Mouse (Mus musculus) fat pad, adult 2 months (tissue): Measurements from ENCODE around the gene Sel1l3.

Source experiments
- DNase-seq: peaks from one replicate; pipeline ENCODE4 v3.0.0-alpha.2; 2011; ENCODE audit warnings: low read depth, low spot score; ENCODE audit errors: extremely low read depth

Gene Sel1l3

GRCm38 (mm10) chr5:53146684-53147061, 67.1 kb downstream of the Sel1l3 start:
- DNase-seq = no peak

- no peak for DNase-seq
These were observed 67.6 kb downstream of the Sel1l3 start for GRCm38 (mm10) chr5:53146049-53146683.

- no peak for DNase-seq
These were observed 71.1 kb downstream of the Sel1l3 start for GRCm38 (mm10) chr5:53142587-53142986.

- DNase-seq = no peak
These were observed 73.4 kb downstream of the Sel1l3 start for GRCm38 (mm10) chr5:53140158-53140927.

GRCm38 (mm10) chr5:53139566-53139965, 74.2 kb downstream of the Sel1l3 start:
- no peak for DNase-seq

- DNase-seq = no peak
These were observed 74.6 kb downstream of the Sel1l3 start for GRCm38 (mm10) chr5:53139140-53139539.

- no peak for DNase-seq
These were observed 75.7 kb downstream of the Sel1l3 start for GRCm38 (mm10) chr5:53138025-53138424.

GRCm38 (mm10) chr5:53135984-53136383, 77.7 kb downstream of the Sel1l3 start:
- DNase-seq = no peak

GRCm38 (mm10) chr5:53134003-53134402, 79.7 kb downstream of the Sel1l3 start:
- DNase-seq = no peak

- DNase-seq = no peak
These were observed 89.0 kb downstream of the Sel1l3 start for GRCm38 (mm10) chr5:53124701-53125100.

GRCm38 (mm10) chr5:53123525-53124286, 90.0 kb downstream of the Sel1l3 start:
- no peak for DNase-seq

- no peak for DNase-seq
These were observed 94.0 kb downstream of the Sel1l3 start for GRCm38 (mm10) chr5:53119689-53120088.

- no peak for DNase-seq
These were observed 95.5 kb downstream of the Sel1l3 start for GRCm38 (mm10) chr5:53118212-53118611.

- DNase-seq = no peak
These were observed 99.0 kb downstream of the Sel1l3 start for GRCm38 (mm10) chr5:53114616-53115267.

- no peak for DNase-seq
These were observed 100.8 kb downstream of the Sel1l3 start for GRCm38 (mm10) chr5:53112942-53113341.

GRCm38 (mm10) chr5:53111036-53111435, 102.7 kb downstream of the Sel1l3 start:
- DNase-seq = no peak

- no peak for DNase-seq
These were observed 103.5 kb downstream of the Sel1l3 start for GRCm38 (mm10) chr5:53110225-53110624.

- DNase-seq = no peak
These were observed 105.1 kb downstream of the Sel1l3 start for GRCm38 (mm10) chr5:53108668-53109067.

GRCm38 (mm10) chr5:53108026-53108425, 105.7 kb downstream of the Sel1l3 start:
- no peak for DNase-seq

GRCm38 (mm10) chr5:53106731-53107130, 107.0 kb downstream of the Sel1l3 start:
- no peak for DNase-seq

- no peak for DNase-seq
These were observed 107.6 kb downstream of the Sel1l3 start for GRCm38 (mm10) chr5:53106125-53106524.
